Mouse (Mus musculus) megakaryocyte progenitor cell, adult 5-6 weeks (primary cell): ENCODE measurements around the gene Erp44. TPM values are rescaled to one million over a fixed set of nuclear protein-coding genes. Genes with fewer than 3 reads are reported as not detected.

Experiments
- ATAC-seq: replicated peaks from 2 replicates; pipeline ENCODE4 v1.8.0; 2016; ENCODE audit warnings: mild to moderate bottlenecking, moderate TSS enrichment, inconsistent platforms; ENCODE audit not compliant: poor library complexity
- total RNA-seq, 2 experiments: library from RNA; stranded (forward) in 1 of 2; stranded (reverse) in 1 of 2; fragments of 157-497, 149-512 nt in 1 of 2; fragments of 200-1000 nt in 1 of 2; gene quantifications; 2 replicates each; pipeline versions ENCODE4 v1.2.3 to v1.2.4; 2015 to 2017

Gene Erp44
- total RNA-seq (2015) (95.9 and 109 TPM in 2 replicates), total RNA-seq (2017) (89.4 and 95.0 TPM in 2 replicates)

- peak; percentile 96 for ATAC-seq
Observed at GRCm38 (mm10) chr4:48279498-48280134, at the start of gene Erp44, which contains the start of gene Invs. Erp44 (minus strand) TSS chr4:48279558. Invs (plus strand) TSS chr4:48279760.

- no peak for ATAC-seq
Observed at GRCm38 (mm10) chr4:48328042-48328441, 48.7 kb upstream of the Erp44 start.

- no peak for ATAC-seq
Observed at GRCm38 (mm10) chr4:48327192-48327591, 47.8 kb upstream of the Erp44 start.

- peak; percentile 72 for ATAC-seq
Observed at GRCm38 (mm10) chr4:48322095-48322494, 42.7 kb upstream of the Erp44 start.

GRCm38 (mm10) chr4:48321276-48321675 lies 41.9 kb upstream of the Erp44 start:
- ATAC-seq, result no peak

GRCm38 (mm10) chr4:48316036-48316435 lies 36.7 kb upstream of the Erp44 start:
- ATAC-seq, result no peak

GRCm38 (mm10) chr4:48314814-48315213 lies 35.5 kb upstream of the Erp44 start:
- ATAC-seq, result no peak

GRCm38 (mm10) chr4:48287086-48287757 lies 7.9 kb upstream of the Erp44 start:
- ATAC-seq, result no peak

GRCm38 (mm10) chr4:48281121-48281520 lies 1.8 kb upstream of the Erp44 start:
- ATAC-seq, result no peak

- peak; percentile 32 for ATAC-seq
Observed at GRCm38 (mm10) chr4:48278757-48279497, 431 bp downstream of the Erp44 start.

GRCm38 (mm10) chr4:48277011-48277410 lies 2.3 kb downstream of the Erp44 start:
- ATAC-seq, result no peak

GRCm38 (mm10) chr4:48275736-48276135 lies 3.6 kb downstream of the Erp44 start:
- no peak for ATAC-seq

- no peak for ATAC-seq
Observed at GRCm38 (mm10) chr4:48273119-48273829, 6.1 kb downstream of the Erp44 start.

- ATAC-seq, result no peak
Observed at GRCm38 (mm10) chr4:48271838-48272237, 7.5 kb downstream of the Erp44 start.

- ATAC-seq, result no peak
Observed at GRCm38 (mm10) chr4:48270532-48270931, 8.8 kb downstream of the Erp44 start.

- ATAC-seq, result no peak
Observed at GRCm38 (mm10) chr4:48268127-48268526, 11.2 kb downstream of the Erp44 start.

GRCm38 (mm10) chr4:48267683-48268082 lies 11.7 kb downstream of the Erp44 start:
- no peak for ATAC-seq

GRCm38 (mm10) chr4:48258045-48258444 lies 21.3 kb downstream of the Erp44 start:
- ATAC-seq, result no peak

GRCm38 (mm10) chr4:48253266-48253665 lies 26.1 kb downstream of the Erp44 start:
- no peak for ATAC-seq

- no peak for ATAC-seq
Observed at GRCm38 (mm10) chr4:48244280-48244679, 35.1 kb downstream of the Erp44 start.

- ATAC-seq, result no peak
Observed at GRCm38 (mm10) chr4:48243737-48244136, 35.6 kb downstream of the Erp44 start.
